Mouse (Mus musculus) Patski (cell line): ENCODE results near the gene 4931440F15Rik. TPM values are rescaled to one million over a fixed set of nuclear protein-coding genes. Genes with fewer than 3 reads are reported as not detected.

Source experiments
- ATAC-seq: fragments of 100-300 bp; one replicate; pipeline ENCODE4 v1.8.0; 2021
- CTCF ChIA-PET: fragments of 350-600 bp; sonication (Branson Sonifier 250); formaldehyde crosslinking; loops from one replicate; lab custom pipeline; 2022; ENCODE audit warnings: inconsistent platforms; lab: Charles Lee
- POLR2A ChIA-PET: fragments of 350-600 bp; sonication (Branson Sonifier 250); formaldehyde crosslinking; loops from one replicate; lab custom pipeline; 2022; ENCODE audit warnings: antibody characterized with exemption, inconsistent platforms; lab: Charles Lee
- DNase-seq: peaks from one replicate; pipeline ENCODE4 v3.0.0-alpha.2; 2011; ENCODE audit warnings: low read depth, low spot score
- H3K27me3 ChIP-seq: fragments of 371-371 bp; one replicate; pipeline ENCODE4 v1.5.1; 2021
- CTCF ChIP-seq: fragments of 100-300 bp; IDR thresholded peaks from one replicate; pipeline ENCODE4 v1.5.1; 2021
- in situ Hi-C: fragments of 300-500 bp; cut with MboI; formaldehyde crosslinking; loops from 3 replicates; pipeline ENCODE4 v1.11.1; 2018; ENCODE audit warnings: low pct_unique_long_range_greater_than_20kb, mixed read lengths
- polyA plus RNA-seq: library from polyadenylated mRNA; unstranded; gene quantifications from one replicate; pipeline ENCODE4 v1.2.3, GENCODE M21; 2021

The 4931440F15Rik gene
- polyA plus RNA-seq, 1 experiment from 2014 or later = 0.65 TPM

DNA sequence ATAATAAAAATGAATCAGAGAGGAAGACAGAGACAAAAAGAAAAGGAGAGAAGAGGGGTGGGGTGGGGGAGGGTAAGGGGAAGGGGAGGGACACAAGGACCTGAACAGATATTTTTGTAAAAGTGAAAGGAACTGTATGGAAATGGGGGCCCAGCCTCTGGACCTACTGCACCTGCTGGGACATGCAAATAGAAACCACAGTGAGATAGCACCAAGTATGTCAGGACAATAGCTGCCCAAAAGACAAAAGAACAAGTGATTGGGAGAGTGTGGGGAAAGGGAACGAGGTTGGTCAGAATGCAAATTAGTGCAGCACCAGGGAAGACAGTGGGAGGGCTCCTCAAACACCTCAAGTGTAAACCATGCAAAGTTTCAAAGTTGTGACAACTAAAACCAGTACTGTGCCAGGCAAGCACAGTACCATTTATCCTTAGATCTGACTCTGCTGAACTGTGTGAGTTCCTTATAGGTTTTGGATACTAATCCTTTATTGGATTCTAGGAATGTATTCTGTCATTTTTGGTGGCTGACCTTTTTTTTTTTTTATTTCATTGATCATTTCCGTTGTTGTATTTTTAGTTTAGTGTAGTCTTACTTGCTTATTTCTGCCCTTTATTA is 46.0 kb downstream of the 4931440F15Rik start:
- in situ Hi-C loops = no loop called here
- no peak for TF ChIP-seq CTCF

DNA sequence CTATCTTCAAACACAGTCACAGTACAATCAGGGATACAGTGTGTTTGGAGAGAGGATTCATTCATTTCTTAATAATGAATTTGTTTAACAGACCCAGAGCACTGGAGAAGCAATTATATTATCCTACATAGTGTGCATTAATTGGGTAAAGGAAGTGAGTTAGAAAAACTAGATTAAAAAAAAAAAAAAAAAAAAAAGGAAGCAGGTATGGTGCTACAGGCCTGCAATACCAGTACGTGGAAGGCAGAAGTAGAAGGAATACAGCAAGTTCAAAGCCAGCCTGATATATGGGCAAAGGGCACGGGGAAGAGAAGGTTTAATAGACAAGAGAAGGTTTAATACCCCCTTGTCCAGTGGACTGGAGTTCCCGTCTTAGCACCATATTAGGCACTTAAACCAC is 46.5 kb downstream of the 4931440F15Rik start:
- DNase-seq = no peak
- in situ Hi-C loops = no loop called here
- ChIA-PET CTCF (interaction anchor here (1.2 to 1.3 kb wide), 2 partner anchors 11 to 26 kb away, joined by 3 read pairs; no protein-coding TSS in a partner anchor), POLR2A (no interaction called here)
- no peaks in the 10 kb centered on the region for H3K27me3 ChIP-seq
- ATAC-seq = no peak
- no peak for TF ChIP-seq CTCF

More for the DNA sequence above, 46.0 kb downstream of the 4931440F15Rik start:
- no peaks in the 10 kb centered on the region for H3K27me3 ChIP-seq
- ChIA-PET POLR2A (no interaction called here), CTCF (no interaction called here)
- ATAC-seq (no peak), DNase-seq (no peak)

DNA sequence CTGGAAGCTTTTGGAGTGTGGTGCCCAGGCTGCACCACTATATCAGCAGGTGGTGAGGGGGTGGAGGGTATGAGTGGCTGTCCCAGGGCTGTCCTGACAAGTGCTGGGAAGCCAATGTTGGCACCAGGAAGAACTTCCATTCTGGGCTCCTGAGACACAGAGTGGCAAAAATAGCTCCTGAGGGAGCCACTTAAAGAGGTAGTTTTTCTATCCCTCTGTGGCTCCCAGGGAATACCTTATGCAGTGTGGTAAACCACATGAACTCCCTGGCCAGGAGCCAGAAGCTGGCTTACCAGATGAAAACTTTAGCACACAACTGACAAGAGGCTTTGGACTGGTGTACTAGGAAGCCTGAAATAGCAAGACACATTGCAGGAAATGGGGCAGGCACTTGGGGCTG is 47.5 kb downstream of the 4931440F15Rik start:
- ChIA-PET CTCF (interaction anchor here (1.0 to 1.3 kb wide), 6 partner anchors 12 to 42 kb away, joined by 3 read pairs; no protein-coding TSS in a partner anchor), POLR2A (no interaction called here)
- ATAC-seq = peak; percentile 90
- no peaks in the 10 kb centered on the region for H3K27me3 ChIP-seq
- DNase-seq = peak; percentile 86
- TF ChIP-seq CTCF = no peak
- in situ Hi-C loops = no loop called here

DNA sequence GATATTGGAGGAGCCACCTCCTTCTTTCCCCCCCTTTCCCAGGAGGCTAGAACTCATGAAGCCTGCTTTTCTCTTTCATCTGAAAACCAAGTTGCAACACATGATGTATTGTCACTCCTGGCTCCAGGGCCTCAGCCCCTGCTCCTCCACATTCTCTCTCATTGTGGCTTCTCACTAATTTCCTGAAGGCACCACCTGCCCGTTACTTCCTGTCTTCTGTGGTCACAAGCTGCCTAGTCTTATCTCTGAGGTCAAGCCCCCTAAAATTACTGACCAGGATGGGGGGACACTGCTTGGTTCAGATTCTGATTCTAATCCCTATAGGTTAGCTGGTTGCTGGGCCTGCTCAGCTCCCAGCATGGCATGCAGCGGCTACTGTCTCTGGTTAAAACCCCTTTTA is 50.7 kb downstream of the 4931440F15Rik start:
- no peak for DNase-seq
- TF ChIP-seq CTCF = no peak
- H3K27me3 ChIP-seq = no peaks in the 10 kb centered on the region
- in situ Hi-C loops = no loop called here
- ChIA-PET CTCF (no interaction called here), POLR2A (no interaction called here)
- no peak for ATAC-seq

DNA sequence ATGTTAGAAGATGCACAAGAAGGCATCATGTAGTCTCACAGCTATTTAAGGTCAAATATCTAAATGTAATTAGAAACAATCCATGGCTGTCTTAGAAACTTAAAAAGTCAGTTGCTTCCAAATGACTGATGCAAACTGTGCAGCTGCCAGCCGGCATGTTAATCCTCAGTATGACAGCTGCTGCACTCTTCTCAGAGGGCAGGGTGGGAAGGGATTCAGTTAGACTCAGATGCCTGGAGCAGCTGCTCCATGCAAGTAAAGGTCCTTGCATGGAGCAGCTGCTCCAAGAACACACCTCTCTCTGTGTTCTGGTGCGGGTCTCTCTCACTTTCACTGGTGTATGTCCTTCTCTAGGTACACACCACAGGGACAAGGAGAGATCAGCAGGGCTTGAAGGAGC is 51.2 kb downstream of the 4931440F15Rik start:
- no peak for ATAC-seq

More for the DNA sequence above, 51.2 kb downstream of the 4931440F15Rik start:
- no peaks in the 10 kb centered on the region for H3K27me3 ChIP-seq
- ChIA-PET CTCF (no interaction called here), POLR2A (no interaction called here)
- no peak for DNase-seq
- in situ Hi-C loops = no loop called here
- no peak for TF ChIP-seq CTCF

Other genes with a start within 250 kb of the 4931440F15Rik start
- 580 TPM for gene Rtn4, start 132.7 kb downstream of the 4931440F15Rik start, polyA plus RNA-seq
- gene Eml6, start 200.4 kb upstream of the 4931440F15Rik start, polyA plus RNA-seq = 2.7 TPM